Mouse (Mus musculus) WW6 (cell line): Measurements from ENCODE around the gene Slc38a4.

Experiments
- DNase-seq: peaks from one replicate; pipeline ENCODE4 v3.0.0-alpha.2; 2013; ENCODE audit warnings: low read depth, low spot score

Slc38a4 gene

GRCm38 (mm10) chr15:97019323-97019722 lies 36.4 kb downstream of the Slc38a4 start:
- DNase-seq: no peak

GRCm38 (mm10) chr15:97017195-97017594 lies 38.6 kb downstream of the Slc38a4 start:
- no peak for DNase-seq

- no peak for DNase-seq
Measured at GRCm38 (mm10) chr15:97015036-97015596, 40.6 kb downstream of the Slc38a4 start.

GRCm38 (mm10) chr15:97011599-97012372 lies 44.0 kb downstream of the Slc38a4 start:
- no peak for DNase-seq

GRCm38 (mm10) chr15:97009271-97009670 lies 46.5 kb downstream of the Slc38a4 start:
- DNase-seq: no peak

- DNase-seq: no peak
Measured at GRCm38 (mm10) chr15:97005631-97006234, 50.0 kb downstream of the Slc38a4 start.

- DNase-seq: no peak
Measured at GRCm38 (mm10) chr15:97004525-97004867, 51.3 kb downstream of the Slc38a4 start.

GRCm38 (mm10) chr15:97003851-97004524 lies 51.8 kb downstream of the Slc38a4 start:
- DNase-seq: no peak

- no peak for DNase-seq
Measured at GRCm38 (mm10) chr15:97003186-97003585, 52.6 kb downstream of the Slc38a4 start.

- no peak for DNase-seq
Measured at GRCm38 (mm10) chr15:97002752-97003151, 53.0 kb downstream of the Slc38a4 start.

- DNase-seq: no peak
Measured at GRCm38 (mm10) chr15:97001886-97002285, 53.9 kb downstream of the Slc38a4 start.

- no peak for DNase-seq
Measured at GRCm38 (mm10) chr15:97001416-97001815, 54.3 kb downstream of the Slc38a4 start.

- DNase-seq: no peak
Measured at GRCm38 (mm10) chr15:97000319-97001251, 55.2 kb downstream of the Slc38a4 start.

- no peak for DNase-seq
Measured at GRCm38 (mm10) chr15:96999401-96999800, 56.4 kb downstream of the Slc38a4 start.

GRCm38 (mm10) chr15:96985618-96986017 lies 70.1 kb downstream of the Slc38a4 start:
- DNase-seq: no peak

GRCm38 (mm10) chr15:96983581-96984330 lies 72.0 kb downstream of the Slc38a4 start:
- DNase-seq: no peak

GRCm38 (mm10) chr15:96975125-96975524 lies 80.6 kb downstream of the Slc38a4 start:
- DNase-seq: no peak

- DNase-seq: no peak
Measured at GRCm38 (mm10) chr15:96974131-96974530, 81.6 kb downstream of the Slc38a4 start.

- no peak for DNase-seq
Measured at GRCm38 (mm10) chr15:96973370-96973769, 82.4 kb downstream of the Slc38a4 start.

GRCm38 (mm10) chr15:96972706-96973274 lies 83.0 kb downstream of the Slc38a4 start:
- no peak for DNase-seq
